8 mouse cellular contexts compared by ENCODE assay signal in the genomic region with DNA sequence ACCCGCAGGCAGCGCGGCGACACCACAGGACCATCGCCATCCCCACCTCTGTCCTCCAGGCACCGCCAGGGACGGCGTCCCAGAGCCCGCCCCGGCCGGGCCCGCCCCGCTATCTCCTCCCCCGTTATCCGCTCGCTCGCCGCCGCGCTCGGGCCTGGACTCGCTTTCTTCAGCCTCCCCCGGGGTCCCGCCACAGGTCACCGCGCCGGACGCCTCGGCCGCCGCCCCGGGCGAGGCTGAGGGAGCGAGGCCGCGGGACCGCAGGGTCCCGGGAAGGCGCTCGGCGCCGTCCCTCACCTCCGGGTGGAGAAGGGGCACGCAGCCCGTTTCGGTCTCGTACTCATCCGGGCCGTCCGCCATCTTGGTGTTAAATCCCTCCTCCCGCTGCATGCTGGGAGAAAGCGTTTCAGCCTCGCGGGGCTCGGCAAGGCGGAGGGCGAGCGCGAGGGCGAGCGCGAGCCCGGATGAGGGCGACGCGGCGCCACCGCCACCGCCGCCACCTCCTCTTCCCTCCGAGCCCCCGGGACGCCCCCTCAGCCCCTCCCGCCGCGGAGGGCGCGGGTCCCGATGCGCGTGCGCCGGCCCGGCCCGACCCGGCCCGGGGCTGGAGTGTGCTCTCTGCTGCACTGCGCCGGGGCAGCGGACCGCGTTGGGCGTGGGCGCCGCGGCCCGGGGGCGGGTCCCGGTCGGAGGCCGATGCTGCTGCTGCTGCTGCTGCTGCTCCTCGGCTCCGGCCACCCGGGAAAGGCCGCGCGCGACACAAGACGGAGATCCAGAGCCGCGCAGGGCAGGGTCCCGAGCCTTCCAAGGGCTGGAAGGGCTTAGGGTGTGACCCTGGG. TPM values are rescaled to one million over a fixed set of nuclear protein-coding genes. Genes with fewer than 3 reads are reported as not detected.
DNase-seq lines count a peak whose midpoint lies in the region; ATAC-seq and TF ChIP-seq lines count a peak whose summit lies in the region.

A gene (minus strand): TSS at position 500 of the 839 bp plus-strand sequence.

- H3K4me3 ChIP-seq in embryonic facial prominence, embryonic 13.5 days, result peak within 1 kb of the TSS; percentile 87
- peak within 1 kb of the TSS; percentile 80 for H3K4me3 ChIP-seq in kidney, adult 2 months (ENCODE audit: insufficient read depth, low read depth, low read length)
- H3K4me3 ChIP-seq in limb, embryonic 12.5 days (replicated peaks), result peak within 1 kb of the TSS; percentile 80
- H3K4me3 ChIP-seq in midbrain, embryonic 14.5 days (replicated peaks; ENCODE audit: low read depth, low read length), result peak within 1 kb of the TSS; percentile 92

- H3K4me2 ChIP-seq in embryonic facial prominence, embryonic 13.5 days, result peak within 1 kb of the TSS; percentile 86
- peak within 1 kb of the TSS; percentile 80 for H3K4me2 ChIP-seq in limb, embryonic 12.5 days
- H3K4me2 ChIP-seq in midbrain, embryonic 14.5 days (ENCODE audit: low read length), result peak within 1 kb of the TSS; percentile 81

- TF ChIP-seq CTCF in kidney, adult 2 months (conservative IDR thresholded peaks at IDR 0.05; ENCODE audit: insufficient read depth, insufficient read length, low read depth, low read length), result no peak

- peak; percentile 89 for TF ChIP-seq POLR2A in kidney, adult 2 months (IDR thresholded peaks at IDR 0.05; ENCODE audit: low read depth, low read length)

- peak within 1 kb of the TSS; percentile 98 for H3K9ac ChIP-seq in embryonic facial prominence, embryonic 13.5 days
- H3K9ac ChIP-seq in limb, embryonic 12.5 days (replicated peaks), result peak within 1 kb of the TSS; percentile 97
- peak within 1 kb of the TSS; percentile 99 for H3K9ac ChIP-seq in midbrain, embryonic 14.5 days (replicated peaks; ENCODE audit: low read length)

- DNase-seq in 3T3-L1 (ENCODE audit: low read depth, low spot score), result peak; percentile 81
- peak; percentile 59 to 83 for DNase-seq in adrenal gland, postnatal 4 days (ENCODE audit: low spot score in 2 of 2)
- peak; percentile 95 for DNase-seq in heart, adult 18-20 months
- peak; percentile 94 for DNase-seq in kidney, adult 2 months
- DNase-seq in midbrain, embryonic 14.5 days, result peak; percentile 97
- DNase-seq in spleen, adult 12 weeks (ENCODE audit: low spot score), result peak; percentile 86

- under 1% methylated on average over 101 of the region's 112 CpGs for WGBS in embryonic facial prominence, embryonic 13.5 days
- 1% methylated on average over 89 of the region's 112 CpGs for WGBS in kidney, adult 2 months
- WGBS in limb, embryonic 12.5 days, result under 1% methylated on average over 111 of the region's 112 CpGs
- WGBS in midbrain, embryonic 14.5 days, result under 1% methylated on average over 95 of the region's 112 CpGs

- H3K27me3 ChIP-seq in embryonic facial prominence, embryonic 13.5 days, result peaks cover 3% of the 10 kb centered on the region; the same call in 1 of the 2 replicates
- H3K27me3 ChIP-seq in kidney, adult 2 months (replicated peaks; ENCODE audit: control insufficient read depth, insufficient read depth, low read length), result no peaks in the 10 kb centered on the region
- no peaks in the 10 kb centered on the region for H3K27me3 ChIP-seq in limb, embryonic 12.5 days
- H3K27me3 ChIP-seq in midbrain, embryonic 14.5 days (ENCODE audit: control insufficient read depth, insufficient read depth, low read length), result no peaks in the 10 kb centered on the region

- peak; percentile 89 for ATAC-seq in embryonic facial prominence, embryonic 13.5 days (ENCODE audit: insufficient number of reproducible peaks, insufficient read depth, low FRiP score, low TSS enrichment, low read depth)
- ATAC-seq in limb, embryonic 12.5 days (ENCODE audit: insufficient number of reproducible peaks, insufficient read depth, low FRiP score, low TSS enrichment, low read depth), result peak; percentile 93
- peak; percentile 94 for ATAC-seq in midbrain, embryonic 14.5 days (ENCODE audit: low FRiP score, low TSS enrichment)

- no peaks in the 10 kb centered on the region for H3K36me3 ChIP-seq in embryonic facial prominence, embryonic 13.5 days
- no peaks in the 10 kb centered on the region for H3K36me3 ChIP-seq in kidney, adult 2 months (ENCODE audit: control insufficient read depth, insufficient read depth, low read length)
- H3K36me3 ChIP-seq in limb, embryonic 12.5 days, result no peaks in the 10 kb centered on the region
- H3K36me3 ChIP-seq in midbrain, embryonic 14.5 days (ENCODE audit: control insufficient read depth, insufficient read depth, low read length), result no peaks in the 10 kb centered on the region

- H3K4me1 ChIP-seq in embryonic facial prominence, embryonic 13.5 days, result peaks cover 17% of the 10 kb centered on the region
- peaks cover 3% of the 10 kb centered on the region; the same call in 1 of the 2 replicates for H3K4me1 ChIP-seq in kidney, adult 2 months (ENCODE audit: control insufficient read depth, insufficient read depth, low read length)
- peaks cover 14% of the 10 kb centered on the region for H3K4me1 ChIP-seq in limb, embryonic 12.5 days (replicated peaks)
- H3K4me1 ChIP-seq in midbrain, embryonic 14.5 days (ENCODE audit: control insufficient read depth, insufficient read depth, low read length), result peaks cover 25% of the 10 kb centered on the region

- no peaks in the 10 kb centered on the region for H3K9me3 ChIP-seq in embryonic facial prominence, embryonic 13.5 days
- no peaks in the 10 kb centered on the region for H3K9me3 ChIP-seq in limb, embryonic 12.5 days
- no peaks in the 10 kb centered on the region for H3K9me3 ChIP-seq in midbrain, embryonic 14.5 days (ENCODE audit: control insufficient read depth, low read length)

- peak within 1 kb of the TSS; percentile 98 for H3K27ac ChIP-seq in embryonic facial prominence, embryonic 13.5 days
- H3K27ac ChIP-seq in kidney, adult 2 months (ENCODE audit: insufficient read depth, low read depth, low read length), result peak within 1 kb of the TSS; percentile 98
- H3K27ac ChIP-seq in limb, embryonic 12.5 days, result peak within 1 kb of the TSS; percentile 99
- H3K27ac ChIP-seq in midbrain, embryonic 14.5 days (replicated peaks; ENCODE audit: low read depth, low read length), result peak within 1 kb of the TSS; percentile 100

RNA-seq across cellular contexts. Expression of the gene that starts here (rescaled TPM):
- total RNA-seq in adrenal gland, postnatal 4 days (2021), result 10 to 100 TPM; 41.2 to 45.4 TPM
- 29.8 and 35.0 TPM in 2 replicates for polyA plus RNA-seq in embryonic facial prominence, embryonic 13.5 days (2015; fragmentation: Nextera tagmentation; extraction: Ambion mirVana)
- total RNA-seq in heart, adult 18-20 months (2021), result 10 to 100 TPM; 18.1 to 23.1 TPM
- polyA plus RNA-seq in kidney, adult 2 months (2012; rRNA removed), result 15.9 and 16.5 TPM in 2 replicates
- 32.6 and 34.9 TPM in 2 replicates for polyA plus RNA-seq in limb, embryonic 12.5 days (2016; fragmentation: Nextera tagmentation; extraction: Ambion mirVana)
- 67.5 and 69.9 TPM in 2 replicates for polyA plus RNA-seq in midbrain, embryonic 14.5 days (2014; fragmentation: Nextera tagmentation; extraction: Ambion mirVana)

Comparison
In these comparisons a context has a peak if more than half of its experiments do, and no peak if none do; other contexts are left out.
1. Peak in every context shown above with its lines: DNase-seq, ATAC-seq, H3K4me3 ChIP-seq and H3K27ac ChIP-seq.